In genomic region chr11:72945875-72946559, GRCm38 (mm10) we compare ENCODE assay signal across 9 mouse cellular contexts. TPM values are rescaled to one million over a fixed set of nuclear protein-coding genes. Genes with fewer than 3 reads are reported as not detected.
DNase-seq lines count a peak whose midpoint lies in the region; ATAC-seq and TF ChIP-seq lines count a peak whose summit lies in the region.
"Had no signal": no experiment of that assay in that cellular context is flagged by ENCODE, and none has a peak within 500 bp of the region (broad histone marks: within the 10 kb centered on the region; RNA-seq: fewer than 3 reads in every experiment).

No protein-coding gene starts in this region.

- no peak for TF ChIP-seq POLR2A in MEL (IDR thresholded peaks at IDR 0.05; ENCODE audit: control insufficient read depth in 1 of 2, insufficient read depth in 1 of 2, low read depth in 1 of 2, low read length in 2 of 2, poor library complexity in 1 of 2)

- H3K4me2 ChIP-seq in intestine, embryonic 16.5 days (ENCODE audit: low read depth, low read length), result 0 out of 2 replicates have a peak overlapping the region, but pooled peaks have one; percentile 14
- no peak overlapping the region for H3K4me2 ChIP-seq in neural tube, embryonic 15.5 days
- H3K4me2 ChIP-seq: hindbrain, embryonic 14.5 days had no signal

- no peaks in the 10 kb centered on the region for H3K27me3 ChIP-seq in MEL (ENCODE audit: control insufficient read depth in 1 of 2, insufficient read depth in 2 of 2, low read length in 2 of 2)
- H3K27me3 ChIP-seq in intestine, embryonic 16.5 days (replicated peaks; ENCODE audit: control insufficient read depth, insufficient read depth, low read length), result no peaks in the 10 kb centered on the region
- H3K27me3 ChIP-seq in neural tube, embryonic 15.5 days (replicated peaks), result no peaks in the 10 kb centered on the region

- H3K27ac ChIP-seq in MEL (ENCODE audit: control insufficient read depth, low read depth, low read length), result peak overlapping the region; percentile 82
- peak overlapping the region; percentile 82 for H3K27ac ChIP-seq in intestine, embryonic 16.5 days (ENCODE audit: low read length)
- H3K27ac ChIP-seq in neural tube, embryonic 15.5 days (replicated peaks), result no peak overlapping the region
- H3K27ac ChIP-seq: hindbrain, embryonic 14.5 days had no signal

- peak overlapping the region; percentile 16 to 21; a peak in 3 of 4 replicates for H3K4me3 ChIP-seq in MEL (ENCODE audit: control insufficient read depth in 1 of 2, insufficient read depth in 1 of 2, low read depth in 2 of 2, low read length in 2 of 2)
- H3K4me3 ChIP-seq in intestine, embryonic 16.5 days (ENCODE audit: low read length), result no peak overlapping the region
- H3K4me3 ChIP-seq in neural tube, embryonic 15.5 days (replicated peaks), result no peak overlapping the region

- 32% methylated on average over 6 of the region's 6 CpGs for WGBS in intestine, embryonic 16.5 days
- 67% methylated on average over 6 of the region's 6 CpGs for WGBS in neural tube, embryonic 15.5 days

- H3K36me3 ChIP-seq in MEL (ENCODE audit: control insufficient read depth in 1 of 2, insufficient read depth in 2 of 2, low read length in 2 of 2), result peaks cover 0 to 12% of the 10 kb centered on the region in 2 experiments; a peak in 2 of 4 replicates
- no peaks in the 10 kb centered on the region for H3K36me3 ChIP-seq in intestine, embryonic 16.5 days (ENCODE audit: control insufficient read depth, insufficient read depth, low read length)
- no peaks in the 10 kb centered on the region for H3K36me3 ChIP-seq in neural tube, embryonic 15.5 days

- H3K79me2 ChIP-seq in MEL (ENCODE audit: control insufficient read depth, insufficient read depth, low read length, poor library complexity), result no peaks in the 10 kb centered on the region

- peaks cover 0 to 35% of the 10 kb centered on the region in 2 experiments; a peak in 2 of 4 replicates for H3K4me1 ChIP-seq in MEL (ENCODE audit: control insufficient read depth in 1 of 2, insufficient read depth in 2 of 2, low read length in 2 of 2)
- H3K4me1 ChIP-seq in intestine, embryonic 16.5 days (ENCODE audit: control insufficient read depth, insufficient read depth, low read length), result peaks cover 22% of the 10 kb centered on the region
- no peaks in the 10 kb centered on the region; the same call in 1 of the 2 replicates for H3K4me1 ChIP-seq in neural tube, embryonic 15.5 days

- peak; percentile 43 to 70 (median 46) for TF ChIP-seq CTCF in MEL (IDR thresholded peaks at IDR 0.05 in 2 of 3, conservative IDR thresholded peaks at IDR 0.05 in 1 of 3; ENCODE audit: control insufficient read depth in 1 of 3, insufficient read depth in 1 of 3, low read depth in 2 of 3, low read length in 3 of 3, poor library complexity in 1 of 3, severe bottlenecking in 1 of 3)

- H3K9ac ChIP-seq in MEL (ENCODE audit: control insufficient read depth, low read depth, low read length, poor library complexity, severe bottlenecking), result peak overlapping the region; percentile 16
- peak overlapping the region; percentile 16; the same call in 1 of the 2 replicates for H3K9ac ChIP-seq in intestine, embryonic 16.5 days (ENCODE audit: low read depth, low read length)
- H3K9ac ChIP-seq in neural tube, embryonic 15.5 days (replicated peaks), result no peak overlapping the region
- H3K9ac ChIP-seq: hindbrain, embryonic 14.5 days had no signal

- H3K9me3 ChIP-seq in MEL (replicated peaks; ENCODE audit: insufficient read depth, low read length), result no peaks in the 10 kb centered on the region
- H3K9me3 ChIP-seq in intestine, embryonic 16.5 days (ENCODE audit: control insufficient read depth, low read length), result 0 out of 2 replicates have a peak, but pooled peaks cover 7% of the 10 kb centered on the region
- no peaks in the 10 kb centered on the region for H3K9me3 ChIP-seq in neural tube, embryonic 15.5 days (replicated peaks)

- ATAC-seq in granulocyte monocyte progenitor cell, adult 5-6 weeks (replicated peaks; ENCODE audit: poor library complexity, severe bottlenecking), result peak; percentile 75
- ATAC-seq in intestine, embryonic 16.5 days, result peak; percentile 66
- no peak for ATAC-seq in neural tube, embryonic 15.5 days (ENCODE audit: low FRiP score)

- DNase-seq in MEL (ENCODE audit: low read depth, low spot score) (peak; percentile 98), adipocyte (ENCODE audit: low spot score) (no peak)
- DNase-seq in lung, postnatal 4 days, result peak; percentile 56 to 62
- DNase-seq in adrenal gland, adult 8-10 months, result no peak
- no peak for DNase-seq in right cerebral cortex, postnatal 4 days

- peak; percentile 99 to 100 for TF ChIP-seq EP300 in MEL (IDR thresholded peaks at IDR 0.05; ENCODE audit: low read depth in 1 of 2, low read length in 2 of 2)

- TF ChIP-seq RAD21 in MEL (IDR thresholded peaks at IDR 0.05; ENCODE audit: low read depth, low read length), result peak; percentile 69

TF ChIP-seq in MEL, 35 proteins besides CTCF, POLR2A, EP300 and RAD21:
- TF ChIP-seq UBTF (IDR thresholded peaks at IDR 0.05; ENCODE audit: borderline replicate concordance, insufficient read depth, low read depth, low read length) (no peak), TAL1 (IDR thresholded peaks at IDR 0.05; ENCODE audit: low read length) (peak; percentile 100), JUND (IDR thresholded peaks at IDR 0.05; ENCODE audit: low read depth, low read length) (0 out of 2 replicates have a peak, but pooled peaks have one; percentile 49), MXI1 (IDR thresholded peaks at IDR 0.05; ENCODE audit: low read depth, low read length) (no peak; the same call in 1 of the 2 replicates), POLR2AphosphoS5 (IDR thresholded peaks at IDR 0.05; ENCODE audit: borderline replicate concordance, low read depth, low read length) (no peak), ELF1 (IDR thresholded peaks at IDR 0.05; ENCODE audit: low read depth, low read length) (peak; percentile 60; the same call in 1 of the 2 replicates), E2F4 (IDR thresholded peaks at IDR 0.05; ENCODE audit: borderline replicate concordance, low read depth, low read length) (no peak), MEF2A (IDR thresholded peaks at IDR 0.05; ENCODE audit: extremely low read depth, insufficient replicate concordance, low read depth, low read length, poor library complexity, severe bottlenecking) (peak; percentile 86), TBP (IDR thresholded peaks at IDR 0.05; ENCODE audit: low read depth, low read length) (0 out of 2 replicates have a peak, but pooled peaks have one; percentile 44), SIN3A (IDR thresholded peaks at IDR 0.05; ENCODE audit: low read length) (peak; percentile 77), USF1 (IDR thresholded peaks at IDR 0.05; ENCODE audit: low read depth, low read length) (no peak), ETS1 (IDR thresholded peaks at IDR 0.05; ENCODE audit: low read depth, low read length) (peak; percentile 97), SMC3 (IDR thresholded peaks at IDR 0.05; ENCODE audit: low read depth, low read length) (peak; percentile 74), ZC3H11A (IDR thresholded peaks at IDR 0.05; ENCODE audit: low read depth, low read length) (peak; percentile 54), MYC (IDR thresholded peaks at IDR 0.05; ENCODE audit: low read depth, low read length) (no peak), NELFE (IDR thresholded peaks at IDR 0.05; ENCODE audit: low read depth, low read length) (no peak), MYB (IDR thresholded peaks at IDR 0.05; ENCODE audit: low read depth, low read length) (peak; percentile 9; the same call in 1 of the 2 replicates), MAX (IDR thresholded peaks at IDR 0.05; ENCODE audit: low read length) (peak; percentile 62; the same call in 1 of the 2 replicates), CHD2 (IDR thresholded peaks at IDR 0.05; ENCODE audit: low read length) (peak; percentile 35; the same call in 1 of the 2 replicates), MAFK (IDR thresholded peaks at IDR 0.05; ENCODE audit: borderline replicate concordance, low read depth, low read length) (peak; percentile 62; the same call in 1 of the 2 replicates), POLR2AphosphoS2 (IDR thresholded peaks at IDR 0.05; ENCODE audit: low read length) (peak; percentile 83), MAZ (IDR thresholded peaks at IDR 0.05; ENCODE audit: low read depth, low read length) (peak; percentile 68; the same call in 1 of the 2 replicates), RCOR1 (IDR thresholded peaks at IDR 0.05; ENCODE audit: low read depth, low read length) (peak; percentile 99), GATA1 (IDR thresholded peaks at IDR 0.05; ENCODE audit: low read depth, low read length) (peak; percentile 100), BHLHE40 (IDR thresholded peaks at IDR 0.05; ENCODE audit: borderline replicate concordance, low read depth, low read length) (peak; percentile 68; the same call in 1 of the 2 replicates), ZNF384 (IDR thresholded peaks at IDR 0.05; ENCODE audit: low read depth, low read length) (peak; percentile 74), ZMIZ1 (IDR thresholded peaks at IDR 0.05; ENCODE audit: low read depth, low read length) (peak; percentile 67), TCF12 (IDR thresholded peaks at IDR 0.05; ENCODE audit: low read depth, low read length) (peak; percentile 100)
TF ChIP-seq in MEL: peak in this region for 21.

RNA-seq across cellular contexts. Expression of gene Atp2a3, which starts 15.0 kb away (rescaled TPM):
- 10.7 and 16.4 TPM in 2 replicates for total RNA-seq in MEL (2012; rRNA removed)
- 10 to 100 TPM in 1 of 2 experiments, not detected in 1; 49.9 TPM for polyA plus RNA-seq in MEL (2012; ENCODE audit: insufficient read depth in 1 of 2, insufficient read length in 2 of 2, low read depth in 1 of 2, low replicate concordance in 2 of 2, missing spikeins in 1 of 2)
- total RNA-seq in granulocyte monocyte progenitor cell, adult 5-6 weeks (2014; fragmentation: Nextera tagmentation), result 78.9 and 88.4 TPM in 2 replicates
- total RNA-seq in granulocyte monocyte progenitor cell, adult 5-6 weeks (2017), result 65.9 and 73.9 TPM in 2 replicates
- polyA plus RNA-seq in intestine, embryonic 16.5 days (2015; fragmentation: Nextera tagmentation; extraction: Ambion mirVana), result 28.1 and 28.8 TPM in 2 replicates
- polyA plus RNA-seq in neural tube, embryonic 15.5 days (2015; fragmentation: Nextera tagmentation; extraction: Ambion mirVana), result 0.75 and 12.6 TPM in 2 replicates
- total RNA-seq in adrenal gland, adult 8-10 months (2022), result 10 to 100 TPM; 10.6 to 19.8 (median 12.4) TPM

RNA-seq across cellular contexts. Expression of gene P2rx1, which starts 52.9 kb away (rescaled TPM):
- total RNA-seq in MEL (2012; rRNA removed), result 3.0 and 3.1 TPM in 2 replicates
- 1 to 10 TPM in 1 of 2 experiments, not detected in 1; 8.1 TPM for polyA plus RNA-seq in MEL (2012; ENCODE audit: insufficient read depth in 1 of 2, insufficient read length in 2 of 2, low read depth in 1 of 2, low replicate concordance in 2 of 2, missing spikeins in 1 of 2)
- total RNA-seq in granulocyte monocyte progenitor cell, adult 5-6 weeks (2014; fragmentation: Nextera tagmentation), result 10.4 and 13.3 TPM in 2 replicates
- 3.3 and 4.2 TPM in 2 replicates for total RNA-seq in granulocyte monocyte progenitor cell, adult 5-6 weeks (2017)
- 15.7 and 16.5 TPM in 2 replicates for polyA plus RNA-seq in intestine, embryonic 16.5 days (2015; fragmentation: Nextera tagmentation; extraction: Ambion mirVana)
- polyA plus RNA-seq in neural tube, embryonic 15.5 days (2015; fragmentation: Nextera tagmentation; extraction: Ambion mirVana), result 0.47 and 3.3 TPM in 2 replicates
- under 1 TPM; 0.38 to 0.66 (median 0.46) TPM for total RNA-seq in adrenal gland, adult 8-10 months (2022)

Comparison
In these comparisons a context has a peak if more than half of its experiments do, and no peak if none do; other contexts are left out.
1. DNase-seq: peak in MEL (single experiment) and lung, postnatal 4 days (2 of 2); none in adipocyte (single experiment), adrenal gland, adult 8-10 months (single experiment) and right cerebral cortex, postnatal 4 days (single experiment).
2. H3K4me3 ChIP-seq: peak in MEL (2 of 2); none in intestine, embryonic 16.5 days (single experiment) and neural tube, embryonic 15.5 days (single experiment).